Mouse (Mus musculus) R1 (cell line): Measurements from ENCODE around the gene Hnrnpf.
"Not testable (repeated sequence)": the region's sequence is repeated elsewhere in the genome, so short reads cannot be mapped to it uniquely, and the experiment has no call there.

Experiments used
- DNase-seq: peaks from one replicate; pipeline ENCODE4 v3.0.0-alpha.2; 2018; ENCODE audit warnings: low read depth, low spot score

Hnrnpf gene

DNA sequence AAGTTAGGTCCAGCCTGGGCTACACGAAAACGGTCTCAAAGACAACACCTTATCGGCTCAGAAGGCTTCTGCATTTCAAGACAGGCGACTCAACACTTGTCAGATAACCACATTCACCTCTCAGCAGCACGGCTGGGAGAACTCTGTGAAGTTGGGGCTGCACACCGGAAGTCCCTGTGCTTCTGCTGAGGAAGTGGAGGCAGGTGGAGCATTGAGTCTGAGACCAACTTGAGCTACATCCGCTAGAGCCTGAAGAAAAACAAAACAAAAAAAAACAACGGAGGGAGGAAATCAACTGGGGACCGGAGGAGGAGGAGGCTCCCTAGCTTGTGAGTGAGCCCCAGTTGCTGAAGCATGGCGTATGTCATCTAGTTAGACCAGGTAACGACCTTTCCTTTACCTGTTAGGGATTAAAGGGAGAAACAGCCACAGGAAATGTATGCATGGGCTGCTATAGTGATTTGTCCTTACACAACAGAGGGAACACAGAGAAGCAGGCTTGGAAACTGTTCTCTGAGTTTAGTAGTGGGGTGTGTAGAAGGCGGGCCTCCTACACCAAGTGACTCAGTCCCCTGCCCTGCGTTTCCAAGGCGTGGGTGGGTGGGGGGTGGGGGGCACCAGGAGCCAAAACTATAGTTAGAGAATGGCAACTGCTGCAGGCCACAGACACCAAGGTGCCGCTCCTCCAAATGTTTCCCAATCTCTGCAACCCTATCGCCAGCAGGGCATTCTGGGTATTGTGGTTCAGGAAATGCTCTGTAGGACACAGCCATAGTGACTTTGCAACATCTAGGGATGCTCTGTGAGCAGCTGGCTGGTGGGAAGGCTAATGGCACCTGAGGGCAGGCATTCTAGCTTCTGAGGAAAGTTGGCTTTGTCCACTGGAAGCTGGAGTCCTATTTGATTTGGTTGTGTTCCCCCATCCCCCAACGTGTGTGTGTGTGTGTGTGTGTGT is at the start of gene Hnrnpf:
Gene Hnrnpf, plus strand, starts transcription at position 199 of the 955 bp plus-strand sequence.
- peak; percentile 80 for DNase-seq

DNA sequence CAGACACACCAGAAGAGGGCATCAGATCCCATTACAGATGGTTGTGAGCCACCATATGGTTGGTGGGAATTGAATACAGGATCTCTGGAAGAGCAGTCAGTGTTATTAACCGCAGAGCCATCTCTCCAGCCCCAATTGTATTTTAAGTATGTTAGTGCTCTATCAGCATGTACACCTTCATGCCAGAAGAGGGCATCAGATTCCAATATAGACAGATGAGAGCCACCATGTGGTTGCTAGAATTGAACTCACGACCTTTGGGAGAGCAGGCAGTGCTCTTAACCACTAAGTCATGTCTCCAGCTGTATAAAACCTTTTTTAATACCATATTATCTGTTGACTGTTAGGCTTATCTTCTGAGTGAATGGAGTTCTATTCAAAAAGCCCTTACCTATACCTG is 48.4 kb upstream of the Hnrnpf start:
- DNase-seq, result peak; percentile 43

DNA sequence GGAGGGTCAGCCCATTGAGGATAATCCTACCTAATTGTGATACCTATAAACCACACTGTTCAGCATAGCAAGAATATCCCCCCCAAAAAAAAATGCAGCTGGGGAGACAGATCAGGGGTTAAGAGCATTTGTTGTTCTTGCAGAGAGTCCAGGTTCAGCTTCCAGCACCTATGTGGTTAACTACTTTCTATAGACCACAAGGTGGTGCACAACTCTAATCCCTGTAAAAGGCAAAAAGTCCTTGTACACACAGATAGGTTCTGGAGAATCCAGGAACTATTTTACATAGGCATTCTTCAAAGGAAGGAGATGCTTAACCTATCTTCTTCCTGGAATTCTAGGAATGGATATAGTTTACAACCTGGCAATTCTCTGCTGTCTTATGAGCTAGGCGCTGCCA is 42.1 kb upstream of the Hnrnpf start:
- peak; percentile 57 for DNase-seq

DNA sequence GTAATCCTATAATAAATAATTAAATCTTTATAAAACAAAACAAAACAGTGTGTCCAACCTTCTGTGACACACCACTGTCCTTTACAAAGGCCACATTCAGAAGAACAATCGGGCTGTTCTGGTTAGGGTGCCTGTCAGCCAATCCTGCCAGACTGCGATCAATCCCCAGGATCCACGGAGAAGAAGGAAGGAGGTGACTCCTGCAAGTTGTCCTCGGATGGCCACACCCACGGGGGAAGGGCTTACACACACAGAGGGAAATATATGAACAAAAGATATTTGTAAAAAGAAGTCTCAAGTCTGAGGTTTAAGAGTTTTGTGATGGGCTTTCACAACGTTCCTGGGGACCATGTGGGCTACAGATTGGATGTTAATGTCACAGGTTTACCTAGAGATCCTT is 38.3 kb upstream of the Hnrnpf start, which contains the start of gene Zfp239:
Gene Zfp239, plus strand, starts transcription at position 253 of the 400 bp plus-strand sequence.
- DNase-seq, result peak; percentile 52

DNA sequence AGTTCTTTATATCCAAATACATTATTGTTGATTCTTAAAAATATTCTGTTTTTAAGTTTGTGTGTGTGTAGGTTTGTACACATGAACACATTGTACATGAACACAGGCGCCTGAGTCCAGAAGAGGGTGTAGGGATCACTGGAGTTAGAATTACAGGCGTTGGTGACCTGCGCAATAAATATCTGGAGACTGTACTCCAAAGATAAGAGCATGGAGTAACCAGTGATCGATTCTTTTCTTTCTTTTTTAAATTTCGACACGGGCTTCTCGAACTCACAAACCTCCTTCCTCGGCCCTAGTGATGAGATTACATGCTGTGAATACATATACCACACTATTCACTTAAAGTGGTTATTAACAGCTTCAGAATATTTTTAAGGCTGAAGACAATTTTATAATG is 37.7 kb upstream of the Hnrnpf start:
- no peak for DNase-seq

DNA sequence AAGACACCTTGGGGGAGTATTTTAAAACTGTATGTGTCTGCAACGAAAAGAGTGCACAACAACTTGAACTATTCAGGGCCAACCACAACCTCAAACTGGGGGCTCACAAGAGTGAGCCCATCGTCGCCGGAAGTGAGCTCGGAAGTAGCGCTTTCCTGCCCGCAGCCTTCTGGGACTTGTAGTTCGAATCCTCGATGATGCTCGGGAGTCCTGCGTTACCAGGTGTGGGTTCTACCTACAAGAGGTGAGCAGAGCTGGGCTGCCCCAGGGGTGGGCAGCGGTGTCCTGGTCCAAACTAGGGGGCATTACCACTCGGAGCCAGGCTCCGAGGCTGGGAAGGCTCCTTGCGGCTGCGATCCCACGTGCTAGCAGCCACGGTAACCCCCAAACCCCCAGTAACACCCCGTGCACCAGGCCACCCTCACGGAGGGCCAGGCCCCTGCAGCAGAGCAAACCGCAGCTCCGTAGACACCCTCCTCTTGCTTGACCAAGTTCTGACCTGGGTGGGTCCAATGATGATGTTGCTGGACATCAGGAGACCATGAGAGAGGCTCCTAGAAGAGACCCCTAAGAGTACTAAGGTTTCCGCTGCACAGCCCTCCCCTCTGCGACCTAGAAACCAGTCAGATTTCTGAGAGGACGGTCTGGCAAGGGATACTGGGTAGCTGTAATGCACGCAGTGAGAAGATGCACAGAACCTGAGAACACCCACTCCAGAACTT is 37.1 kb upstream of the Hnrnpf start:
- DNase-seq, result peak; percentile 88

DNA sequence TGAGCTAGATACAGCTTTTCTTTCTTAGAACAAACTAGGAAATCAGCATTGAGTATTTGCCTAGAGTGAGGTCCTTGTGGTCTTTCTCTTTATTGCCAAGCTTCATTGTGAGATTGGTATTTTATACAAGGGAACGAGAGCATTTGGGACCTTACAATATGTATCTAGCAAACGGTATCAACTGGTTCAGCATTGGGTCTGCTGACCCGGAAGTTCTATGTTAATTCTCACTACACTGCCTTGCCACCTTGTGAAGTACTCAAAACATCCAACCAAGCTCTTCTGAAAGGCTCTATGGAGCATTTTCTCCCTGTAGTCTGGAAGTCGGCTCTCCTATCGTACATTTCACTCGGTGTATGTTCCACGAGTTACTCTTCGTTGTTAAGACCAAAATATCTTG is 36.4 kb upstream of the Hnrnpf start:
- DNase-seq, result no peak

DNA sequence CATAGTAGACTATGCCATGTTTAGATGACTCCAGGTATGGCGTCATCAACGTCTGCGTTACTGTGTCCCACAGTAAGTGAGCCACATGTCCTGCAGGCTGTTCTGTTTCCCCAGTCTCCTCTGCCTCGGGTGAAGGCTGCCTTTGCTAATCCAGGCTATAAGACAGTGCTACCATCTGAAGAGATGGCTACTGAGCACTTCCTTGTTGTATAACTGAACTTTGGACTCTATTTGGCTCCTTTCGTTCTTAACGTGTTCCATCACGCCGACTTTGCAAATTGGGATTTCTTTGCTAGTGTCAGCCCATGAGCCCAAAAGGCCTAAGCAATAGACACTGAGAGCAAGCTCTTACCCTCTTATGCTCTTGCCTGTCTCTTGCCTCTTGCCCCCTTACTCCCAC is 31.9 kb upstream of the Hnrnpf start:
- no peak for DNase-seq

DNA sequence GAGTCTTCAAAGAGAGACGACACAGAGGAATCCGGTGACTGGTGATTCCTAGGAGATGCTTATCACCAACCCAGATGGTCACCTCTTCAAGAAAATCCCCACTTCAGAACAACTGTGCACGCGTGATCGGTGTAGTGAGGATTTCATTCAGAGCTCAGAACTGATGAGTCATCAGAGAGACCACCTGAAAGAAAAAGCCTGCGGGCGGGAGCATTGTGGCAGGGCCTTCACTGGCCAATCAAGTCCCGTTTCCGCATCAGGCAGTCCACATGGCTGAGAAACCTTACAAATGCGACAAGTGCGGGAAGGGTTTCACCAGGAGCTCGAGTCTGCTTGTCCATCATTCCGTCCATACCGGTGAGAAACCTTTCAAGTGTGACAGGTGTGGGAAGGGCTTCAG is 29.1 kb upstream of the Hnrnpf start:
- DNase-seq, result peak; percentile 86

DNA sequence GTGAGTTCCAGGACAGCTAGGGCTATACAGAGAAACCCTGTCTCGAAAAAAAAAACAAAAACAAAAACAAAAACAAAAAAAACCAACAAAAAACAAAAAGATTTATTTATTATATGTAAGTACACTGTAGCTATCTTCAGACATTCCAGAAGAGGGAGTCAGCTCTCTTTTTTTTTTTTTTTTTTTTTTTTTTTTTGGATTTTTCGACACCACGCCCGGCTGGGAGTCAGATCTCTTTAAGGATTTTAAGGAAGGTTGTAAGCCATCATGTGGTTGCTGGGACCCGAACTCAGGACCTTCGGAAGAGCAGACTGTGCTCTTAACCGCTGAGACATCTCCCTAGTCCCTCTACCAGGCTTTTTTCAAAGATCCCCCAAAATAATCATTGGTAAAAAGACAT is 26.7 kb upstream of the Hnrnpf start:
- not testable (repeated sequence) for DNase-seq

DNA sequence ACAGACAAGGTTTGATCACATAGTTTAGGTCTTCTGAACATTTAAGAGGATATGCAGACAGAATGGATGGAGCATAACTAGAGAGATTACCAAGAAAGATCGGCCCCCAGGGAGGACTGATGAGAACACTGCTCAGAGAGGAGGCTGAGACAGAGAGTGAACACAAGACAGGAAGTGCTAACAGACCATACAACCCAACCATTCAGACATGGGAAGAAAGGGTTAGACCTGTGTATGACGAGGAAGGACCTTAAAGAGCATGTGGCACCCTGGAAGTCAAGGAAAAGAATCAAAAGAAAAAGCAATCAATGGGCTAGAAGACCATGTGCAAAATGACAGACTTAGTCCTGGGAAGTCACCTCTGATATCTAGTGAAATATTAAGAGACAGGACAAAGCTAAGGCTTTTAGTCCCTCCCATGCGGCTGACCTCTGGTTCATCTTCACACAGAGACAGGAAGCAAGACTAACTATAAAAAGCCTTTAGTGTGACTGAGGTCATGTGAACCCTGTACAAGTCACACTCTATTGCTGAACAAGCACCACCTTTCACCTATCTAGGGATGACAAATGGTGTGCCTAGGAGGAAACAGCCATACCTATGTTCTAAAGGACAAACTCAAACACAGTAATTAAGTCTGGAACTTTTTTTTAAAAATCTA is 25.4 kb upstream of the Hnrnpf start:
- no peak for DNase-seq

DNA sequence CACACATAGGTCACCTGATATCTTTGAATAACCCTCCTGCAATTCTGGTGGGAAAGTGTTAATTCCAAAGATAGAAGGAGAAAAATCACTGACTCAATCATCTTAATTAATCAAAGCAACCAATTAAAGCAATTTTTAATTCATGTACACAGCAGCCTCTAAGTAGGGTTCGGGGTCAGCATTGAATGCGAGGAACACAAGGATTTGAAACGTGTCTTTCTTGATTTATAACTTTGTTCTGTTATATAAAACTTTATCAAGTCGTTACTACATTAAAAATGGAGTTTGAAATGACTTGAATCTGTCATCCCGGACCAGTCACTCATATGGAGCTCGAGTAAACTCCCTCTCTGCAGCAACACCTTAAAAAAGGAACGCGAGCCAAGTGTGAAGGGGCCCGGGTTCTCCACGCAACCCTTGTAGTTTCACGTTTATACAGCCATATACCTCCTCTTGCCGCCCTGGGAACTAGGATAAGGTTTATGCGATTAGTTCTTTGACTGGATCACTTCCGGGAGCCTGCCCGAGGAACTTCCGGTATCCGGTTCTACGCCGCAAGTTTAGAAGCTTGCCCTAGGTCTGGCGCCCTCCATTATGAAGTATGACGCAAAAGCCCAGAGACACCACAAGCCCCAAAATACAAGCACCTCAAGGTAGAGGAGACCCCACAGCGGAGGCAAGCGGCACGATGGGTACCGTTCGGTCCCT is 21.3 kb upstream of the Hnrnpf start:
- DNase-seq, result peak; percentile 95

DNA sequence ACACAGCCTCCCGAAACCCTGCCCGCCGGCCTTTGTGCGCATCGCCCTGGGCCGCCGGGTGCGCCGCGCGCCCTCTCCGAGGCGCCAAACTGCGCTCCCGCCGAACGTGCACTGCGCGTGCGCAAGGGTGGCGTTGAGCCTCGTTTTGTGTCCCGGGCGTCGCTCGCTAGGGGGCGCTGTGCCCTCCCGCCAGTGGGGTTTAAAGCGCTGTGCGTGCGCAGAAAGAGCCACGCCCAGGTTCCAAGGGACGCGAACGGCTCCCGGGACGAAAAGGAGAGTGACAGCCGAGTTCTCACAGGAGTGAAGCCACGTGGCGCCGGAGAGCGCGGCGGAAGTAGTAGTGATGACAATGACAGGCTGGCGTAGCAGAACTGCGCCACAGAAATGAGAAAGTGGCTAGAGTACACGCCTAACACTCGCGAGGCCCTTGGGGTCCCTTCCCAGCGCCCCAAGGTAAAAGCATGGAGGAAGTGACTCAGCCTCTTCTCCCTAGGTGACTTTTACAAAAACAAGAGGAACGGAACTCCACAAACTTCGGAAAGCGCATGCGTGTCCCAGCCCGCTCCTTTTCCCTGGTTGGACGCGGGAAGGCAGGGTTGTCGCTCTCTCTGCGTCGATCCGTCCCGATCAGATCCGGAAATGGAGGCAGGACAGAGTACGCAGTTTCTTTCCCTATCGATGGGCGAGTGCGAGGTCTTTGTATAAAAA is 20.6 kb upstream of the Hnrnpf start:
- DNase-seq, result peak; percentile 98

DNA sequence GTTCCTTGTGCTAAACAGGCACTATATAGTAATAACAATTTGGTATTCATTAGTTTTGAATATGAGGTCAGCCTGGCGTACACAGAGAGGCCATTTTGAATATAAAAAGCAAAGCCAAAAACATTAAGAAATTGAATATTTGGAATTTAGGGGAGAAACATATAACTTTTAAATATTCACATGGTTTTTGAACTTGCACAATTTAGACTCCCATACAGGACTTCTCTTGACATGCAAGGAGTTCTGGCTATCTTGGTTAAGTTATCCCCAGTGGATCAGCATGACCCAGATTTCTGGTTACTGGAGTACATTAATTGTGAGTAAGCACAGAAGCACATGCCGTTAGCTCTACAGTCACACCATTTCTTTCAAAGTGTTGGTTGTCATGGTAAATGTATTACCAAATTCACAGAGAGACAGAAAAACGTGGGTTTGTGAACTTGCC is 19.7 kb upstream of the Hnrnpf start:
- no peak for DNase-seq

DNA sequence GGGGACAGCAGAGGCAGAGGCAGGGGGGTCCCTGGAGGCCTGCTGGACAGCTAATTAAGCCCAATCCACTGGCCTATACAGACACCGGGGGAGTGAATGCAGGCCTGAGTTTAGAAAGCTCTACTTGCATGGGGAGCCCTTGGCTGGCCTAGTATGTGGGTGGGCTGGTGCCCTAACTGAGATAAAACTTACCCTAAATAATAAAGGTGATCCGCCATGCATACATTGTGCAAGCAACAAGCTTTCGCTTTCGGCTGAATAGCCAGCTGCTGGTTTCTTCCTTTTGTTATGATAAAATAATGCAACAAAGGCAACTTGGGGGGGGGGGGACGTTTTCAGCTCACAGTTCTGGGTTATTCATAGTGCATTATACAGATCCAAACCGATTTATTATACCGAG is 18.9 kb upstream of the Hnrnpf start:
- DNase-seq, result peak; percentile 78

DNA sequence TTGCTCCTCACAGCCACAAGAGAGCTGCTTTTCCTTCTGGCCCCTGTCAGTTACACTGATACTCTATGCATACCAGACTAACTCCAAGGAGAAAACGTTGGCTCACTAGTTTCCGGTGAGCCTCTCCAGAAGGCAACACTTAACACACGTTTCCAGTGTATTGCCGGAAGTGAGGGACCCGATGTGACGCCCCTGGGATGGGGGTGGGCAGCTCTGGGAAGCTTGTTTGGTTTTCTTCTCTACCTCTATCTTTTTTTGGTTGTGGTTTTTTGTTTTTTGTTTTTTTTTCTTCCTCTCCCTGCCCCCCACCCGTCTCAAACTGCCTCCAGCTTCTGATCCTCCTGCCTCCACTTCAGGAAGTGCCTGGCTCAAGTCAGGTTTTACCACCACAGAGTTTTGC is 18.1 kb upstream of the Hnrnpf start:
- peak; percentile 85 for DNase-seq

DNA sequence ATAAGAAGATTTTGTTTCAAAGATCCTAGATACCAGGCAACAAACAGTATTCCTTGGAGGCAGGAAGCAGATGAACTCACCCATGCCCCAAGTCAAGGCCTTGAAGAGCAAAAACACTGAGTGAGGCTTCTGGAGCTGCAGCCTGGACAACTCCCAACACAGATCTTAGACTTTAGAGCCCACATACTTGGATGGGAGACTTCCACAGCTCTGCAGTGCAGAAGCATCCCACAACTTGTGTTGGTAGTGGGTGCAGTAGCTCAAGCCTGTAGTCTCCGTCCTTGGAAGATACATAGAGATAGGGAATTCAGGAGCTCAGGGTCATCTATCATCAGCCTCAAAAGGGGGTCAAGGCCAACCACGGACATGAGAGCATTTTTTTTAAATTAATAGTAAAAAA is 14.2 kb upstream of the Hnrnpf start:
- DNase-seq, result no peak

DNA sequence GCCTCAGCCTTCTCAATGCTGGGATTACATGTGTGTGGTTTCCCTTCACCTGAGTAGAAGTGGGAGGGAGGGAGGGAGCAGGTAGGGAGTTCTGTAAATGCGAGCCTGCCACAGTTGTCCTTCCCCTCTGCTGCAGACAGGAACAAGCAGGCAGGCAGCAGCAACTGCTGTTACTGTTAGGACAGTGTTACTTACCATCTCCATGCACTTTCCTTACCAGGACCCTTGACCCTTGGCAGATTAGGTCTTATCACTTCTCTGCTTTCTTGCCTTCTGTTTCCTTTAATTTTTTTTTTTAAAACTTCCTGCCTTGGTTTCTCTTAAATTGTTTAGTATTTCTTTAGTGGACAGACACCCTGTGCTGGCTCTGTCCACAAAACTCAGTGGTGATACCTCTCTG is 12.1 kb upstream of the Hnrnpf start:
- no peak for DNase-seq

DNA sequence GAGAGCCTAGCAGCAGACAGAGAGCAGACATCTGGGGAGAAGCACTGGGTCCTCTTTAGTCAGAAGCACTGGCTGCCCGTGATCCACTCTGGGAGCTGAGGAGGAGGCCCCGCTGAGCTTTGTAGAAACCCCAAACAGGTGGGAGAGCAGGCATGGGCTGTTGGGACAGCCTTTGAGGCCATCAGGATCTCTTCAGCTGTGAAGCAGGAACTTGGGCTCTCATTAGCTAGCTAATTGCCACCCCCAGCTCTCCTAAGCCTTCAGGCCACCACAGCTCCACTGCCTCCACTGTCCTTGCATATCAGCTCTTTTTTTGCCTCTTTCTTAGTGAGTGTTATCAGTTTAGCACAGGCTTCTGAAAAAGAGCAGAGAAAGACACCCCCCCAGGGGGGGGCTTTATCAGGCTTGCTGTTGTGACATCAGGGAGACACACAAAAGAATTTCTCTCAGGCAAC is 11.5 kb upstream of the Hnrnpf start:
- no peak for DNase-seq

DNA sequence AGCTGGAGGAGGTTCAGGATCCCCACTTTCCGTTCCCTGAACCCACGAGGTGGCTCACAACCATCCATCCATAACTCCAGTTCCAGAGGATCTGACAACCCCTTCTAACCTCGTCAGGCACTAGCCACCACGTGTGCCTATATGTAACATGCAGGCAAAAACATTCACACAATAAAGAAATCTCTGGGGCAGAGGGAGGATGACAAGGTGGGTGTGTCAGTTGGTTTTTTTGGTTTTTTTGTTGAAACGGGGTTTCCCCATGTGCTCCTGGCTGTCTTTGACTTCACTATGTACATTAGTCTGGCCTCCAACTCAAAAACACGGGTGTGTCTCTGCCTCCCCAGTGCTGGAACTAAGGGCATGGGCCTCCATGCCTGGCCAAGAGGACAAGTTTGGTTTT is 9.9 kb upstream of the Hnrnpf start:
- DNase-seq, result no peak
